Mouse (Mus musculus): ENCODE data around the gene Rap1gap2.

The Rap1gap2 gene

DNA sequence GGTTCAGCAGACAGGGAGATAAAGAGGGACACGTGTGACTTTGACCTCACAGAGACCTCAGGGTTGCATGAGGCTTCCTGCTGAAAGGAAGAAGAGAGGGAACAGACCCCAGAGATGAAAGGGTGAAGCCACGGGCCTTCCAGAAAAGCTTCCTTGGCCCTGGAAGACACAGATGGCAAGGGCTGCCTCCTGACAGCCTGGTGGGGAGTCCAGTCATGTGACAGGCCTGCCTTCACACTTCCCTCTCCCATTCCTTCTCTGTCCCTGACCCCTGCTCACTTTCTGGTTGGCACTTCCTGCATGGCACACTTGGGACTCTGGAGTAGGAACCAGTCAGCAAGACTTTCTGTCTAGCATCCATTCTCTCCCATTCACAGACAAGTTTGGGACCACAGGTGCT lies 148.1 kb downstream of the Rap1gap2 start:
- DNase-seq (ENCODE audit: low spot score in 2 of 2): no peak

GRCm38 (mm10) chr11:74459651-74460050 lies 151.1 kb downstream of the Rap1gap2 start:
- no peak for DNase-seq (ENCODE audit: low spot score in 2 of 2)

GRCm38 (mm10) chr11:74458400-74458799 lies 152.3 kb downstream of the Rap1gap2 start:
- no peak for DNase-seq (ENCODE audit: low spot score in 2 of 2)

DNA sequence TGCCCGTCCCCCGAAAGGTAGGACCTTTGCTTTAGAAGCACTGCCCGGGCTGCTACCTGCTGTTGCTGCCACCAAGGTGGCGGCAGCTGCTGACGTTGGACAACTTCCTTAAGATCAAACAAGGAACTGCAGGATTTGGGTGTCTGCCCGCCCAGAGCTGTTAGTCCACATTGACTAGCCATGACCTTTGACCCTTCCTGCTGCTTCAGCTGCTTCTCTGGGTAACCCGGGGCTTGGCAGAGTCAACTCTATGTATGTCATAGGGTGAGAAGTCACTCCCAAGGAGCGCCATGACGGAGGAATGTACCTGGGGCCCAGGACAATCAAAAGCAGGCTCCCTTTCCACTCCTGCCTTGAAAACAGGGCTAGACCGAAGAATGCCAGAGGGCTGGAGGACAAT lies 153.5 kb downstream of the Rap1gap2 start:
- no peak for DNase-seq (ENCODE audit: low spot score in 2 of 2)

DNA sequence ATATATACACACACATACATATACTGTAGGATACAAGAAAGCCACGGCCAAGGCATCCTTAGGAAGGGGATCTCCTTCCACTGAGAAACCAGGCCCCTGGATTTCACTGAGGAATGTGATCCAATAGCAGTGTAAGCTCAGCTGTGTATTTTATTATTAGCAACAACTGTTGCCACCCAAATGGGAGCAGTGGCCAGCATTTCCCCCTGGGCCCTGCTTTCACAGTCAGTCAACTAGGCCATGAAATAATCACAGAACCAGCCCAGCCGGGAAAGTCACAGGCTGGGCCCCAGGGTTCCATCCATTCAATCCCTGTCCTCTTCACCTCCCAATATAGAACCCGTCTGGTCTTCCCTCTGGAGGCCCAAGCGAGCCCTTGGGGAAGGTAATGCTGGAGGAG lies 162.2 kb downstream of the Rap1gap2 start:
- no peak for DNase-seq (ENCODE audit: low spot score in 2 of 2)

- DNase-seq (ENCODE audit: low spot score in 2 of 2): no peak
These were observed 162.7 kb downstream of the Rap1gap2 start for GRCm38 (mm10) chr11:74447991-74448403.

DNA sequence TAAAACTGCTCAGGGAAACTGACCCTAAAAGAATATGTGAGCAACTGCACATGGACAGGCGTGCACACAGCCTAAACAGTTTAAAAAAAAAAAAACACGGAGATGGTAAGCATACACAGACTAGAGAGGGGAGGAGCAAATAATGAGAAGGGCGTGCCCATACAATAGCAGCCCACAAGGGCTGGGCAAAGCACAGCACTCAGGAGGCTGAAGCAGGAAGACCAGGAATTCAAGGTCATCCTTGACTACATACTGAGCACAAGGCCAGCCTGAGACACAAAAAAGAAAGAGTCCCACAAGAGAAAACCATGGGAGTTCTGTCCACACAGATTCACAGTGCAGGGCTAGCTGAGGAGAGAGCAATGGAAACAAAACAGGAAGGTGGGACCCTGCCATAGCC lies 165.1 kb downstream of the Rap1gap2 start:
- no peak for DNase-seq (ENCODE audit: low spot score in 2 of 2)

- DNase-seq (ENCODE audit: low spot score in 2 of 2): no peak
These were observed 166.8 kb downstream of the Rap1gap2 start for GRCm38 (mm10) chr11:74443924-74444256.

- DNase-seq (ENCODE audit: low spot score in 2 of 2): no peak
These were observed 167.4 kb downstream of the Rap1gap2 start for GRCm38 (mm10) chr11:74443147-74443923.

DNA sequence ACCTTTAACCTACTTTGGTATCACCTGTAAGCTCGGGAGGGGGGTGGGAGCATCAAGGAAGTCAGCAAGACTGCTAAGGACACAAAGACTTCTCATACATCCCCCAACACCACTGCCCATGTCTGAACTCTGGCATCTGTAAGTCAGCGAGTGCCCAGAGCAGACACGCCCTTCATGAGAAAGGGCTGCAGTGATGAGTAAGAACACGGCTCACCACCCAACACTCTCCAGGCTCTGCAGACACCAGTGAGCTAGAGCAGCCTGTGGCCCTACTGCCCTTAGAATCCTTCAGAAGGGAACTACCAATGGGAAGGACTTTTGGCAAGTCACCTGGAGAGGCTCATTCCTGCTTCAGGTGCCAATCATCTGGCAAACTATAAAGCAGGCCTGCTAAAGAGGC lies 168.3 kb downstream of the Rap1gap2 start:
- DNase-seq (ENCODE audit: low spot score in 2 of 2): no peak

DNA sequence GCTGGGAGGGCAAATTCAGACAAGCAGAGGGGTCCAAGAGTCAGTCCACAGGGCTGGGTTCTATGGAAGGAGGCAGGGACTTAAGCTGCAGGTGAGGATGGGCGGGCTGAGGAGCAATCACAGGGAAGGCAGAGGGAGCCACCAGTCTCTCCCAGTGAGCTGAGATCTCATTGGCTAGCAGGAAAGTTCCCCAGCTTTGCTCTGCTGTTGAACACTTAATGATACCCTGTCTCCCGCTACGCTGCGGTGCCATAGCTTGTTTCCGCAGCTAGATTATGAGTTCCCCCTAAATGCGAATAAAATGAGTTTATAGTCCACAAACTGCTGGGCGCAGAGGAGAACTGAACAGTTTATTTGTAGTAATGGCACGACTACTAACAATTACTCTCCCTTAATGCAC lies 170.6 kb downstream of the Rap1gap2 start:
- no peak for DNase-seq (ENCODE audit: low spot score in 2 of 2)

DNA sequence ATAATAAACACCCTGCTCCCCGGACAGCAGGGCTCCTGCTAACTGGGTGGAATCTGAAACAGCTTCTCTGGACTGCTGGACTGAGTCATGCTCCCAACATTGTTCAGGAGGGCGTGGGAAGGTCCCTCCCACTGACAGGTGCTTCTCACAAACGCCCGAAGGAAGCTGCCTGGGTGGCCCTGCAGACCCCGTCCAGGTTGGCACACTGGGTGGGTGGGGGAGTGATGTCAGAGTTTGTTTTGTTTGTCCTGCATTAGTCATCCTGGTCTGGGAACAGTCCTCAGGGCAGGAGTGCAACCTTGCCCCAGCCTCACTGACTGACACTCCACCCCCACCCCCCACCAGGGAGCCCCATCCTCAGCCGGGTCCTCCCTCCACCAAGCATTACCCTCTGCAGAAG lies 171.5 kb downstream of the Rap1gap2 start:
- no peak for DNase-seq (ENCODE audit: low spot score in 2 of 2)

DNA sequence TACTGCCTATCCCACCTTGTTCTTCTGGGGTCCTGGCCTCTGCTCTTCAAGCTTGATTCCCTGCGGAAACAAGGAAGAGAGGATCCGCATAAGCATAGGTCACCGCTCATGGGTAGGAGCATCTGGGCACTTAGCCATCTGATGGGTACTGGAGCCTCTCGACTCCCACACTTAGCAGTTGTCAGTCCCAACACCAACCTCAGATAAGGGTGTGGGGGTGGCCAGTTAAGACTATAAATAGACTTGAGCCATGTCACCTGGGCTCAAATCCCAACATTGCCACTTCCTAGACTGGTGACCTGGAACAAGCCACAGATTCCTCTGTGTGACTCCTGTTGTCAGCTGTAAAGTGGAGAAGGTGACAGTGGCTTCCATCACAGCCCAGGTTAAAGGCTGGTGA lies 172.5 kb downstream of the Rap1gap2 start:
- DNase-seq (ENCODE audit: low spot score in 2 of 2): no peak

GRCm38 (mm10) chr11:74435366-74435765 lies 175.3 kb downstream of the Rap1gap2 start:
- no peak for DNase-seq (ENCODE audit: low spot score in 2 of 2)

GRCm38 (mm10) chr11:74433000-74433399 lies 177.7 kb downstream of the Rap1gap2 start:
- DNase-seq (ENCODE audit: low spot score in 2 of 2): no peak

DNA sequence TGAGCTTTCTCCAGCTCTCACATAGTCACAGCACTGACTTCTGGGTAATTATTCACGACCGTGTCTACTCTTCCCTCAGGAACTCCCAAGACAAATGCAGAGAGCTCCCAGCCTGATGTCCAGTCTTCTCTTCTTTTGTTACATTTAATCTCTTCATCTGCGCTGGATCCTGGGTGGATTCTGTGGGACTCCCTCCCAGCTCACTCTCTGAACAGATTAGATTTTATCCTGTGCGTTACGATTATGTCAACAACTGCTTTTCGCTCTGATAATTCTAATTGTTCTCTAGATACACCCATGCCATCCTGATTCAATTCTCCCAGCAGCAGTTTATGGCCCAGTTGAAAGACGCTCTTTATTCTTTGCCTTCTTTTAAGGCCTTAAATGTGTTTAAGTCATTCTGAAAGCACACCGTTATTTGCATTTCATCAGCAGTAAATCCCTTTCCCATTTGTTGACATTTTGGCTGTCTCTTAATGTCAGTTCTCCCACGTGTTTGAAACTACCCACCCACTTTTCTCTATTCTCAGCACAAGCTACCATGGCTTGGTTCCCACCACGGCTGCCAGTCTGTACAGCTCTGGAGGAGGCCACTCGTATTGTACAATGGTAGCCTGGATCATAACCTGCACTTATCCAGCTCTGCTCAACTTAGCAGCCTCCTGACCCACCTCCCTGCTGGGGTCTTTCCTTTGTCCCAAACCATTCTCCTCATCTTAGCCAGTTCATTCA lies 180.8 kb downstream of the Rap1gap2 start:
- DNase-seq (ENCODE audit: low spot score in 2 of 2): no peak

DNA sequence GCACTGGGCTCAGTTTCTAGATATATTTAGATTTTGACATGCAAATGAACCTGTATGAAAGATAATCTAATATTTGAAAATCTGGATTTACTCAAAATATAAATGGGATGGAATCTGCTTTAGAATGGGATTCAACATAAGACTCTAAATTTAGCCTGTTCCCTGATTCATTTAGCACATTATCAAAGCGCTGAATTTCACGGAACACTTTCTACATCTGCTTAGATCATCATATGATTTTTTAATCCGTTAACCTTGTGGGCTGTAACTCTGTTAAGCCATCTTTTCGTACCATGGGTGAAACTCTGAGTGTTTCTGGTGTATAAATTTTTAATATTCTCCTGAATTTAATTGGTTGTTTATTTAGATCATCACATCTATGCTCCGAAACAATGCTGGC lies 184.4 kb downstream of the Rap1gap2 start:
- no peak for DNase-seq (ENCODE audit: low spot score in 2 of 2)

DNA sequence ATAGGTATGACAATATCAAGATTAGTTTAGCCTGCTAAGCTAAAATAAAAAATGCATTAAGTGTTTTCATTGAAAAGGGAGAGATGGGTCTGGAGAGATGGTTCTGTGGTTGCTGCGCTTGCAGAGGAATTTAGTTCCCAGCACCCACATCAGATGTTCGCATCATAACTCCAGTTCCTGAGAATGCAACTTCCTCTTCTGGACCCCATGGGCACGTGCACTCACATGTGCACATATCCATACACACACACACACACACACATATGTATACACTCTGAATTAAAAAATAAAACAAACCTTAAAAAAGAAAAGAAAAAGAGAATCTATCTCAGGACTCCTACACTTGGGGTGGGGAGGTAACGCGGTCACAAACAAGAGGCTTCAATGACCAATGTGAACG lies 188.7 kb downstream of the Rap1gap2 start:
- DNase-seq (ENCODE audit: low spot score in 2 of 2): no peak

DNA sequence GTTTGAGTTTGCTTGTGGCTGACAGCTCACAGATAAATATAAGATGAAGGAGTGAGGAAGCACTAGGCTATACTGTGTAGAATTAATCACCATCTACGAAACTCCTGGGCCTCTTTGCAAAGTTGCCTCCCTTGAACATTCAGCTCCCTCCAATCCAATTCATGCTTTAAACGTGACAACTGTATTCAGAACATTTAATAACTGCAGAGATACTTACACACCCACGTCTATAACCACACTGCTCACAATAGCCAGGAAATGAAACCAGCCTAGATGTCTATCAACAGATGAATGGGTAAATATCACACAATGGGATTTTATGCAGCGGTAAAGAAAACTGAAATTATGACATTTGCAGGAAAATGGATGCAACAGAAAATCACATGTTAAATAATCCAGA lies 189.6 kb downstream of the Rap1gap2 start:
- no peak for DNase-seq (ENCODE audit: low spot score in 2 of 2)

- no peak for DNase-seq (ENCODE audit: low spot score in 2 of 2)
These were observed 191.1 kb downstream of the Rap1gap2 start for GRCm38 (mm10) chr11:74419601-74420000.

- DNase-seq (ENCODE audit: low spot score in 2 of 2): peak in 1 of 2 experiments; percentile 21
These were observed 195.0 kb downstream of the Rap1gap2 start for GRCm38 (mm10) chr11:74415736-74416135.

DNA sequence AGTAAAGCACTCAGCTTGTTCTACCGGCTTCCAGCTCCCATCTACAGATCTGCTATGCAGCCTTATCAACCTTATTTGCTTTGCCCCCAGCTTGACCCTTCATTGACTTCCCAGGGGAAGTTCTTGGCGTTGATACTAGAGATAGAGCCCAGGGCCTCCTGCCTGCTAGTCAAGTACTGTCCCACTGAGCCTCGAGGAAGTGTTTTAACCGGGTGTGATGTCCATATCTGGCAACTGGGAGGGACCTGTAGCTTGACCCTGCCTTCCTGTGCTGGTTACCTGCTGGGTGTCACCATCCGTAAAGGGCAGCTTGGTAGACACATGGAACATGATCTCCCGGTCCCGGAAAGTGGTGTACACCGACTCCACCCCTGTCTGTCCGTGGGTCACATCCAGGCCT lies 196.6 kb downstream of the Rap1gap2 start:
- DNase-seq (ENCODE audit: low spot score in 2 of 2): no peak

DNA sequence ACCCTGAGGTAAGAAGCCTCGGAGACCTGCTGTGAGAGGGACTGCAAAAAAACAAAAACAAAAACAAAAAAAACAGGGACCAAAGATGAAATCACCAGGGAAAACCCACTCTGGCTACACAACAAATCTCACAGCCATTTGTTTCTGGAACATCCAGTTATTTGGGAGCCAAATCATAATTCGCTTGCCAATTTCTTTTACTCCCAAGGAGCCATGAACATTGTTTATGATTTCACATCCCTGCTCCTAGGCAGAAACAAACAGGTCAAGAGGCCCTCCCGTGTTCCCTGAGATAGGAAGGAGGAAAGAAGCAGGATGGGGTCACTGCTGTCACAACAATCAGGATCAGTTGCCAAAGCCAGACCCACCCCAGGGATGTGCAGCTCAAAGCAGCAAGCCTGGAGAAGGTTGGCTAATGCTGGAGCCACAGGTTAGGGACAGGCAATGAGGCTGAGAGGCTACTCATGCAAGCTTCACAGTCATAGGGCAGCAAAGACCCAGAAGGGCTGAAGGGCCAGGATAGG lies 197.2 kb downstream of the Rap1gap2 start:
- DNase-seq (ENCODE audit: low spot score in 2 of 2): no peak

Measured in cerebellum, postnatal 4 days (tissue).